Mouse (Mus musculus) MEL (cell line): ENCODE measurements around the gene Sash1.

Source experiments
- BHLHE40 ChIP-seq: IDR thresholded peaks from 2 replicates; pipeline ENCODE4 v1.6.1; 2012; ENCODE audit warnings: low read depth, mild to moderate bottlenecking, inconsistent platforms, low read length, improper control_type of control experiment, borderline replicate concordance
- CTCF ChIP-seq, 3 experiments: IDR thresholded peaks in 2 of 3; conservative IDR thresholded peaks in 1 of 3; 2 replicates each; pipeline ENCODE4 v1.5.1; 2011 to 2012; ENCODE audit warnings: low read length in 3 of 3, low read depth in 2 of 3, mild to moderate bottlenecking in 2 of 3, improper control_type of control experiment in 1 of 3, inconsistent platforms in 1 of 3, mixed read lengths in 1 of 3, moderate library complexity in 1 of 3; ENCODE audit not compliant: control insufficient read depth in 1 of 3, insufficient read depth in 1 of 3, poor library complexity in 1 of 3, severe bottlenecking in 1 of 3
- E2F4 ChIP-seq: IDR thresholded peaks from 2 replicates; pipeline ENCODE4 v1.6.1; 2011; ENCODE audit warnings: low read depth, low read length, improper control_type of control experiment, borderline replicate concordance
- ETS1 ChIP-seq: IDR thresholded peaks from 2 replicates; pipeline ENCODE4 v1.6.1; 2012; ENCODE audit warnings: low read depth, mild to moderate bottlenecking, inconsistent platforms, low read length, improper control_type of control experiment, moderate library complexity
- GATA1 ChIP-seq: IDR thresholded peaks from 2 replicates; pipeline ENCODE4 v1.6.1; 2011; ENCODE audit warnings: low read depth, low read length, improper control_type of control experiment
- MAX ChIP-seq: IDR thresholded peaks from 2 replicates; pipeline ENCODE4 v1.6.1; 2011; ENCODE audit warnings: low read length, improper control_type of control experiment
- NRF1 ChIP-seq: IDR thresholded peaks from 2 replicates; pipeline ENCODE4 v1.6.1; 2014; ENCODE audit warnings: low read depth, mild to moderate bottlenecking, inconsistent platforms, low read length, improper control_type of control experiment, moderate library complexity; ENCODE audit not compliant: poor library complexity, insufficient read depth, severe bottlenecking
- POLR2A ChIP-seq, 2 experiments: IDR thresholded peaks; 2 replicates each; pipeline ENCODE4 v1.6.1; 2011 to 2012; ENCODE audit warnings: low read length in 2 of 2, mild to moderate bottlenecking in 2 of 2, control low read depth in 1 of 2, improper control_type of control experiment in 1 of 2, low read depth in 1 of 2, moderate library complexity in 1 of 2; ENCODE audit not compliant: control insufficient read depth in 1 of 2, insufficient read depth in 1 of 2, poor library complexity in 1 of 2
- POLR2AphosphoS5 ChIP-seq: IDR thresholded peaks from 2 replicates; pipeline ENCODE4 v1.6.1; 2012; ENCODE audit warnings: low read depth, borderline replicate concordance, mild to moderate bottlenecking, inconsistent platforms, low read length, moderate library complexity, mixed read lengths
- RCOR1 ChIP-seq: IDR thresholded peaks from 2 replicates; pipeline ENCODE4 v1.6.1; 2012; ENCODE audit warnings: low read depth, mild to moderate bottlenecking, inconsistent platforms, low read length, improper control_type of control experiment
- ZKSCAN1 ChIP-seq: IDR thresholded peaks from 2 replicates; pipeline ENCODE4 v1.6.1; 2012; ENCODE audit warnings: low read depth, mild to moderate bottlenecking, inconsistent platforms, low read length, improper control_type of control experiment, moderate library complexity

- TF ChIP-seq MAX = no peak
- no peak for TF ChIP-seq CTCF (IDR thresholded peaks at IDR 0.05 in 2 of 3, conservative IDR thresholded peaks at IDR 0.05 in 1 of 3; ENCODE audit: control insufficient read depth in 1 of 3, insufficient read depth in 1 of 3, low read depth in 2 of 3, low read length in 3 of 3, poor library complexity in 1 of 3, severe bottlenecking in 1 of 3)
- TF ChIP-seq POLR2A (IDR thresholded peaks at IDR 0.05; ENCODE audit: control insufficient read depth in 1 of 2, insufficient read depth in 1 of 2, low read depth in 1 of 2, low read length in 2 of 2, poor library complexity in 1 of 2) = no peak
- no peak for TF ChIP-seq NRF1
- TF ChIP-seq RCOR1 = no peak
- no peak for TF ChIP-seq ETS1
- no peak for TF ChIP-seq E2F4
- no peak for TF ChIP-seq ZKSCAN1
- no peak for TF ChIP-seq GATA1
- TF ChIP-seq BHLHE40 = no peak
- TF ChIP-seq POLR2AphosphoS5 = no peak
Observed at GRCm38 (mm10) chr10:8884565-8884964, 1.3 kb downstream of the Sash1 start.
